Mouse (Mus musculus): ENCODE data around the gene Olfr811.

- no peak for TF ChIP-seq CTCF (IDR thresholded peaks at IDR 0.05; ENCODE audit: borderline replicate concordance, insufficient read depth, low read length)
- no peak for TF ChIP-seq POLR2A (IDR thresholded peaks at IDR 0.05; ENCODE audit: low read depth, low read length)
These were observed 39.0 kb downstream of the Olfr811 start, which contains the start of gene Olfr808 for GRCm38 (mm10) chr10:129765182-129765581.
